Mouse (Mus musculus) c-Kit-negative CD71-positive TER-119-positive erythroid progenitor cells, embryonic 14.5 days (primary cell): ENCODE data around the gene Cldn7.
"Not testable (repeated sequence)": the region's sequence is repeated elsewhere in the genome, so short reads cannot be mapped to it uniquely, and the experiment has no call there.

Source experiments
- DNase-seq: peaks from one replicate; pipeline ENCODE4 v3.0.0-alpha.2; 2013; ENCODE audit warnings: low read depth, low spot score

Gene Cldn7

GRCm38 (mm10) chr11:69953267-69953915 lies 11.2 kb upstream of the Cldn7 start:
- DNase-seq = no peak

DNA sequence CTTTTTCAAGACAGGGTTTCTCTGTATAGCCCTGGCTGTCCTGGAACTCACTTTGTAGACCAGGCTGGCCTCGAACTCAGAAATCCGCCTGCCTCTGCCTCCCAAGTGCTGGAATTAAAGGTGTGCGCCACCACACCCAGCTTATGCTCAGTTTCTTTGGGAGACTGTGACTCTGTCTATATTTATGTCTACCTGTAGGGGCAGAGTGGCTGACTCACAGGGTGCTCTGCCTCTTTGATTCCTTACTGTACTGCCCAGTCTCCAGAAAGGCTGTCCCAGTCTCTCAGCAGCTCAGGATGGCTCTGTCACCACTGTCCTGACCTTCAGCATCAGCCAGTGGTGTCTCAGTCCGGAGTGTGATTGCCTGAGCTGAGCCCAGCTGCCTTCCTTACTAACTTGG lies 9.0 kb upstream of the Cldn7 start:
- not testable (repeated sequence) for DNase-seq

GRCm38 (mm10) chr11:69956218-69956617 lies 8.4 kb upstream of the Cldn7 start:
- DNase-seq = no peak

- DNase-seq = no peak
These were observed 4.0 kb upstream of the Cldn7 start for GRCm38 (mm10) chr11:69960616-69961015.

GRCm38 (mm10) chr11:69961841-69962240 lies 2.7 kb upstream of the Cldn7 start:
- DNase-seq = no peak

- DNase-seq = no peak
These were observed 859 bp downstream of the Cldn7 start for GRCm38 (mm10) chr11:69965271-69966005.

DNA sequence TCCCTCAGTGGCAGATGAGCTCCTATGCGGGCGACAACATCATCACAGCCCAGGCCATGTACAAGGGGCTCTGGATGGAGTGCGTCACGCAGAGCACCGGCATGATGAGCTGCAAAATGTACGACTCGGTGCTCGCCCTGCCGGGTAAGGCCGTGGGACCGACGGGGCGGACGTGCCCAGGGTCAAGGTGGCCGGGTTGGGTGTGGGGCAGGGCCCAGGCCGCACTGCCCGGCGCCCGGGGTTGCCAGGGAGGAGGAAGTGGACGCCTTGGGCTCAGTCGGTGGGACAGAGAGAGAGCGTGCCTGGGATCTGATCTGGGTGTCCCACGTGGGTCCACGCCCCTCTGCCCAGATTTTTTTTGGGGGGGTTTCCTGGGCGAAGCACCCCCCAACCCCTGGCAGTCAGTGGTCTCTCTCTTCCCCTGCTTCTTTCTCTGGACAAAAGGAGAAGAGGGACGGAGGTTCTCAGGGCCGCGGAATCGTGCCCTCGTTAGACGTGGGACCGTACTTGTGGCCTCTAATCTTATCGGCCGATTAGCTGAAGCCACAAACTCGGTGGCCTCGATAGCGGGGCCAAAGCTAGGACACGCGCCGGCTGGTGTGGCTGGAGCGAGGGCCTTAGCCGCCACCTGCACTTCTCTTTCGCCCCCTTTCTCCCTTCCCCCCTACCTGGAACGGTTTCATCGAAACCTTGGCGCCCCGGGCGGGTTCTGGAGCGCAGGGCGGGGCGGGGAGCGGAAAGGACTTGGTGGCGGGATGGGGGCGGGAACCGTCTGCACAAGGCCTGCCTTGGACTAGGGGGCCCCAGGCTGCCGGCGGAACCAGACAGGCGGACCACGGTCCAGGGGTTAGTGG lies 1.7 kb downstream of the Cldn7 start:
- no peak for DNase-seq

- no peak for DNase-seq
These were observed 2.4 kb downstream of the Cldn7 start for GRCm38 (mm10) chr11:69966860-69967517.

DNA sequence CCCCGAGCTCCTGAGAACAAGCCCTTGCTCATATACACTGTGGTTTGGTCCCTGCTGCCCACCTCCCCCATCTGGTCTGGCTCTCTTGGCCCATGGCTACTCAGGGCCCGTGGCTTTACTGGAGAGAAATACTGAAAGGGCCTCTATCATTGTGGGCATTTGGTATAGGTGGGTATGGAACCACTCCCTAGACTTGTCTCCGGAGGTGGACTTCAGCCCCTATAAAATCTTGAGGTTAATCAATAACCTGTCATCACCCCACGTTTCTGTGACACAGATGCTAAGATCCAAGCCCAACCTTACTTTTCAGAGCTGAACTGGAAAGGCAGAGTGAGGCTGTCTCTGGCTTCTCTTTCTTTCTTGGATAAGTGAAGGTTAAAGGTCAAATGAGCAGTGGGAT lies 4.2 kb downstream of the Cldn7 start:
- DNase-seq = no peak

DNA sequence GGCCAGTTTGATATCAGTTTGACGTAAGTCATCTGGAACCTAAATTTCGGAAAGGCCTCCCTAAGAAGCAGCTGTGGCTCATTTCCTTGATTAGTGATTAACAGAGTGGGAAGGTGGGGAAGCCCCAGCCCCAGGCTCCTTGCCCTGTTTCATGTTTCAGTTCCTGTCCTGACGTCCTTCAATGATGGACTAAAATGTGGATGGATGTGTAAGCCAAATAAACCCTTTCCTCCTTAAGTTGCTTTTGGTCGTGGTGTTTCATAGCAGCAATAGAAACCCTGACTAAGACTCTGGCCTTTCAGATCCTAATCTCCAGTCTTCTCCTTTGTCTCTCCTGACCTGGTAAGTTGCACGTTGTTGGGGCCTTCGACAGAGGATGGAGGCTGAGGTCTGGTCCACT lies 5.6 kb downstream of the Cldn7 start:
- no peak for DNase-seq

GRCm38 (mm10) chr11:69970775-69971174 lies 6.2 kb downstream of the Cldn7 start:
- DNase-seq = no peak

- DNase-seq = no peak
These were observed 10.3 kb downstream of the Cldn7 start for GRCm38 (mm10) chr11:69974907-69975306.

- DNase-seq = no peak
These were observed 11.7 kb downstream of the Cldn7 start for GRCm38 (mm10) chr11:69976271-69976670.

GRCm38 (mm10) chr11:69979827-69980195 lies 15.2 kb downstream of the Cldn7 start:
- DNase-seq = no peak

GRCm38 (mm10) chr11:69980196-69981140 lies 15.9 kb downstream of the Cldn7 start:
- DNase-seq = peak; percentile 98

- DNase-seq = no peak
These were observed 16.7 kb downstream of the Cldn7 start, which contains the start of gene Ctdnep1 for GRCm38 (mm10) chr11:69981141-69981762. Gene Ctdnep1 (plus strand): TSS chr11:69981156.

- no peak for DNase-seq
These were observed 17.6 kb downstream of the Cldn7 start, which contains the start of gene Elp5 for GRCm38 (mm10) chr11:69982225-69982624. Gene Elp5 (minus strand): TSS chr11:69982517.

DNA sequence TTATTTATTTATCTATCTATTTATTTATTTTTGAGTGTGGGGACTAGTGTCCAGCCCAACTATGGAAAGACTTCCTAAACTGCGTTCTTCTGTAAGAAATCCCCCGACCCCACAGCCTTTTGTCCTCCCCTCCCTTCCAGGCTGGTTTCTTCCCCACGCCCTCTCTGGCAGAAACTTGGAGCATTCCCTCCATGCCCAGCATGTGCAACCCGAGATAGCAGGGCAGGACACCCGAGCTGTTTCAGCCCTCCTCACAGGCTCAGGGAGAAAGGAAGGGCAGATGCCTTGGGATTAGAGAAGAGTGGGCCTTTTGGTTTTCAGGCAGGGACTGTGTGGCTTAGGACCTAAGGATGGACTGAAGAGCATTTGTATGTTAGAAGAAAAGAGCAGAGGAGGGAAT lies 18.3 kb downstream of the Cldn7 start:
- DNase-seq = no peak

- no peak for DNase-seq
These were observed 18.8 kb downstream of the Cldn7 start for GRCm38 (mm10) chr11:69983377-69983776.

GRCm38 (mm10) chr11:69984431-69984830 lies 19.9 kb downstream of the Cldn7 start:
- DNase-seq = no peak
